Mouse (Mus musculus): ENCODE data around the gene Ntf3. TPM values are rescaled to one million over a fixed set of nuclear protein-coding genes. Genes with fewer than 3 reads are reported as not detected.

Ntf3 gene
- total and polyA plus RNA-seq, 3 experiments, result not detected

DNA sequence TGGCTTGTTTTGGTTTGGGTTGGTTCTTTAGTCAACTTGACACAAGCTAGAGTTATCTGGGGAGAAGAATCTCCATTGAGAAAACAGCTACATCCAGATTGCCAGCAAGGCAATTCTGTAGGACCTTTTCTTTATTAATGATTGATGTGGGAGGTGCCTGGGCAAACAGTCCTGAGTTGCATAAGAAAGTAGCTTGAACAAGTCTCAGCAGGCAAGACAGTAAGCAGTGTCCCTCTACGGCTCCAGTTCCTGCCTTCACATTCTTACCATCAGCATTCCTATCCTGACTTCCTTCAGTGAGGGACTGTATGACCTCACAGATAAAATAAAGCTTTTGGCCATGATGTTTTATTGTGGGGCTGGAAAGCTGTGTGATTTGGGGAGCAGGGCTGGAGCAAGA is 48.5 kb downstream of the Ntf3 start:
- no peak overlapping the region for H3K27ac ChIP-seq (ENCODE audit: insufficient read depth, low read depth)
- H3K4me2 ChIP-seq (ENCODE audit: insufficient read depth, low read depth, poor library complexity, severe bottlenecking), result no peak overlapping the region
- no peak for TF ChIP-seq IRF4 (IDR thresholded peaks at IDR 0.05; ENCODE audit: low read depth, low read length)
- no peaks in the 10 kb centered on the region for H3K4me1 ChIP-seq (ENCODE audit: control insufficient read depth in 1 of 2, insufficient read depth in 2 of 2)
- H3K4me3 ChIP-seq (replicated peaks in 1 of 3; ENCODE audit: low read depth in 2 of 3, low read length in 2 of 3, poor library complexity in 1 of 3), result no peak overlapping the region
- no peaks in the 10 kb centered on the region for H3K79me2 ChIP-seq (replicated peaks; ENCODE audit: control insufficient read depth, extremely low read depth, insufficient read depth, poor library complexity, severe bottlenecking)
- in situ Hi-C loops (cut with MboI; ENCODE audit: low pct_ligation_motif_present, low pct_unique_long_range_greater_than_20kb, low sequenced_read_pairs), result no loop called here
- H3K27me3 ChIP-seq (replicated peaks), result peaks cover 96% of the 10 kb centered on the region
- no peaks in the 10 kb centered on the region for H3K36me3 ChIP-seq (replicated peaks in 1 of 2; ENCODE audit: control insufficient read depth in 1 of 2, insufficient read depth in 1 of 2, low read length in 1 of 2)
- dilution Hi-C loops (cut with MboI; ENCODE audit: extremely low pct_ligation_motif_present, extremely low pct_unique_long_range_greater_than_20kb, low sequenced_read_pairs), result no loop called here
- H3K9ac ChIP-seq (ENCODE audit: insufficient read depth, low read depth), result no peak overlapping the region
- DNase-seq (ENCODE audit: extremely low read depth), result no peak
- no peaks in the 10 kb centered on the region for H3K9me3 ChIP-seq (replicated peaks; ENCODE audit: low read length)

DNA sequence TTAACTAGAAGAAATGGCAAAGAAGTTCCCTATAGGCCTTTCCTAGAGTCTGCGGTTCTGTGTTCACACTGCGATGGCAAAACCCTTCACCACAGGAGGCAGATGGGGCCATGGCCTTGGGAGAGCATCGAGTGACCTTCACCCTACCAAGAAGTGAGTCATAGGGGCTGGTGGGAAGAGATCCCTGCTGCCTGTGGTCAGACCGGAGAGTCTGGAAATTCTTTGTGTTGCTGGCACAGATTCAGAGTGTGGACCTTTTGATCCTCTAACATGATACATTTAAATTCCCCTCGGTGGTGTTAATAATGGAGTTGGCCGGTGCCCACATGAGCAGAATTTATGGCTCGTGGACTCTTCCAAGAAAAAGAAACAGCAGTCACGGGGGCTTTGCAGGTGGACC is 49.5 kb downstream of the Ntf3 start:
- in situ Hi-C loops (cut with MboI; ENCODE audit: low pct_ligation_motif_present, low pct_unique_long_range_greater_than_20kb, low sequenced_read_pairs), result no loop called here
- Histone ChIP-seq H3K4me2 (ENCODE audit: insufficient read depth, low read depth, poor library complexity, severe bottlenecking) (no peak overlapping the region), H3K4me3 (replicated peaks in 1 of 3; ENCODE audit: low read depth in 2 of 3, low read length in 2 of 3, poor library complexity in 1 of 3) (no peak overlapping the region)

DNA sequence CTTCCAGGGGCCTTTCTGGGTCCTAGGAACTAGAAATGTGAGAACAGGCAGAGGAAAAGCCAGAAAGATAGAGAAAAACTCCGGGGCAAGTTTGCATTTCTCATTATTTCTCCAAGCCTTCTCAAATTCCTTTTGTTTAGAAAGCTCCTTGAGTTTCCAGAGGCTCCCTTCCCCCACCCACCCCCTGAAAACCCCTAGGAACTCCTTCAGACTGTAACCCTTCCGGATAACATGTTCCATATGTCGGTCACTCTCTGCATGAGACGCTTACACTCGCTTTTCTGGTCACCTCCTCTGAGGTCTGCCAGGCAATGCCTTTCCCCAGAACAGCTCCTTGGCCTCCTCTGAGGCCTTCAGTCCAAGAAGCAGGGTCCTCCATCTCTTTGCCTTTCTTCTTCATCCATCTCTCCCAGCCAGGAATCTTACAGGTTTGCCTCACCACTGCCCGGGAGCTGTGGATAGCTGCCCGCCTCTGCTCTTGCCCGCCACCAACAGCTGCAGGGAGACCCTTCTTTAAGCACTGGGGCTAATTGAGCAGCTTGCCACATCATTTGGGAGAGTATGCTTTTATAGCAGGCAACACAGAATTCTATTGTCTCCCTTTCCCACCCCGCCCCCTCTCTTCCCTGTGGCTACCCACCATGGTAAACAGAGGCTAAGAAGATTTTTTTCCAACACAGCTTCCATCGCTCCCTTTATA is 51.6 kb downstream of the Ntf3 start:
- Histone ChIP-seq H3K4me3 (replicated peaks in 1 of 3; ENCODE audit: low read depth in 2 of 3, low read length in 2 of 3, poor library complexity in 1 of 3) (no peak overlapping the region), H3K4me2 (ENCODE audit: insufficient read depth, low read depth, poor library complexity, severe bottlenecking) (no peak overlapping the region), H3K9me3 (replicated peaks; ENCODE audit: low read length) (no peaks in the 10 kb centered on the region), H3K4me1 (ENCODE audit: control insufficient read depth in 1 of 2, insufficient read depth in 2 of 2) (no peaks in the 10 kb centered on the region), H3K27ac (ENCODE audit: insufficient read depth, low read depth) (no peak overlapping the region), H3K36me3 (replicated peaks in 1 of 2; ENCODE audit: control insufficient read depth in 1 of 2, insufficient read depth in 1 of 2, low read length in 1 of 2) (no peaks in the 10 kb centered on the region), H3K9ac (ENCODE audit: insufficient read depth, low read depth) (no peak overlapping the region), H3K27me3 (replicated peaks) (peaks cover 95% of the 10 kb centered on the region), H3K79me2 (replicated peaks; ENCODE audit: control insufficient read depth, extremely low read depth, insufficient read depth, poor library complexity, severe bottlenecking) (no peaks in the 10 kb centered on the region)
- dilution Hi-C loops (cut with MboI; ENCODE audit: extremely low pct_ligation_motif_present, extremely low pct_unique_long_range_greater_than_20kb, low sequenced_read_pairs) (no loop called here), in situ Hi-C loops (cut with MboI; ENCODE audit: low pct_ligation_motif_present, low pct_unique_long_range_greater_than_20kb, low sequenced_read_pairs) (no loop called here)
- no peak for DNase-seq (ENCODE audit: extremely low read depth)
- TF ChIP-seq MAX (IDR thresholded peaks at IDR 0.05; ENCODE audit: low read length) (no peak), SMC3 (IDR thresholded peaks at IDR 0.05; ENCODE audit: low read depth, low read length) (no peak), BHLHE40 (IDR thresholded peaks at IDR 0.05; ENCODE audit: low read depth, low read length) (no peak), CTCF (conservative IDR thresholded peaks at IDR 0.05 in 1 of 2, IDR thresholded peaks at IDR 0.05 in 1 of 2; ENCODE audit: low read depth in 2 of 2, low read length in 2 of 2) (no peak), MEF2A (IDR thresholded peaks at IDR 0.05; ENCODE audit: borderline replicate concordance, low read depth, low read length) (no peak), E2F4 (IDR thresholded peaks at IDR 0.05; ENCODE audit: insufficient replicate concordance, low read depth, low read length) (no peak), ZC3H11A (IDR thresholded peaks at IDR 0.05; ENCODE audit: low read depth, low read length) (no peak), ETS1 (conservative IDR thresholded peaks at IDR 0.05; ENCODE audit: low read depth, low read length) (no peak), ZMIZ1 (IDR thresholded peaks at IDR 0.05; ENCODE audit: low read depth, low read length) (no peak), NELFE (IDR thresholded peaks at IDR 0.05; ENCODE audit: low read depth, low read length) (no peak), RAD21 (IDR thresholded peaks at IDR 0.05; ENCODE audit: low read depth, low read length) (no peak), GABPA (IDR thresholded peaks at IDR 0.05; ENCODE audit: insufficient replicate concordance, low read depth, low read length) (no peak), IRF4 (IDR thresholded peaks at IDR 0.05; ENCODE audit: low read depth, low read length) (no peak), CHD1 (IDR thresholded peaks at IDR 0.05; ENCODE audit: low read depth, low read length) (no peak), USF1 (IDR thresholded peaks at IDR 0.05; ENCODE audit: low read depth, low read length) (no peak), MYC (IDR thresholded peaks at IDR 0.05; ENCODE audit: low read depth, low read length) (no peak)

More for the DNA sequence above, 49.5 kb downstream of the Ntf3 start:
- Histone ChIP-seq H3K27ac (ENCODE audit: insufficient read depth, low read depth) (no peak overlapping the region), H3K4me1 (ENCODE audit: control insufficient read depth in 1 of 2, insufficient read depth in 2 of 2) (no peaks in the 10 kb centered on the region), H3K79me2 (replicated peaks; ENCODE audit: control insufficient read depth, extremely low read depth, insufficient read depth, poor library complexity, severe bottlenecking) (no peaks in the 10 kb centered on the region), H3K9me3 (replicated peaks; ENCODE audit: low read length) (no peaks in the 10 kb centered on the region), H3K9ac (ENCODE audit: insufficient read depth, low read depth) (no peak overlapping the region), H3K27me3 (replicated peaks) (peaks cover 97% of the 10 kb centered on the region), H3K36me3 (replicated peaks in 1 of 2; ENCODE audit: control insufficient read depth in 1 of 2, insufficient read depth in 1 of 2, low read length in 1 of 2) (no peaks in the 10 kb centered on the region)
- dilution Hi-C loops (cut with MboI; ENCODE audit: extremely low pct_ligation_motif_present, extremely low pct_unique_long_range_greater_than_20kb, low sequenced_read_pairs), result no loop called here
- no peak for DNase-seq (ENCODE audit: extremely low read depth)
- no peak for TF ChIP-seq E2F4 (IDR thresholded peaks at IDR 0.05; ENCODE audit: insufficient replicate concordance, low read depth, low read length)
- no peak for TF ChIP-seq ZC3H11A (IDR thresholded peaks at IDR 0.05; ENCODE audit: low read depth, low read length)
- TF ChIP-seq USF2 (conservative IDR thresholded peaks at IDR 0.05; ENCODE audit: low read depth, low read length), result no peak
- TF ChIP-seq MAX (IDR thresholded peaks at IDR 0.05; ENCODE audit: low read length), result no peak
- TF ChIP-seq IRF4 (IDR thresholded peaks at IDR 0.05; ENCODE audit: low read depth, low read length), result no peak
- TF ChIP-seq MEF2A (IDR thresholded peaks at IDR 0.05; ENCODE audit: borderline replicate concordance, low read depth, low read length), result no peak
- TF ChIP-seq PAX5 (IDR thresholded peaks at IDR 0.05; ENCODE audit: low read length), result no peak
- no peak for TF ChIP-seq TBP (conservative IDR thresholded peaks at IDR 0.05; ENCODE audit: low read depth, low read length)
- no peak for TF ChIP-seq NRF1 (IDR thresholded peaks at IDR 0.05; ENCODE audit: low read depth, low read length)
- TF ChIP-seq ZMIZ1 (IDR thresholded peaks at IDR 0.05; ENCODE audit: low read depth, low read length), result no peak
- no peak for TF ChIP-seq KAT2A (IDR thresholded peaks at IDR 0.05; ENCODE audit: insufficient replicate concordance, low read length)
- no peak for TF ChIP-seq CHD1 (IDR thresholded peaks at IDR 0.05; ENCODE audit: low read depth, low read length)
- TF ChIP-seq UBTF (IDR thresholded peaks at IDR 0.05; ENCODE audit: low read depth, low read length), result no peak
- TF ChIP-seq RAD21 (IDR thresholded peaks at IDR 0.05; ENCODE audit: low read depth, low read length), result no peak
